Mouse (Mus musculus) spleen, adult 2 months (tissue): ENCODE results near the gene Emc9.

Source experiments
- CTCF ChIP-seq: fragments of 200-500 bp; IDR thresholded peaks from 2 replicates; pipeline ENCODE4 v1.5.1; 2011; ENCODE audit warnings: mild to moderate bottlenecking, inconsistent platforms; ENCODE audit not compliant: insufficient read depth, insufficient read length, insufficient replicate concordance; ENCODE audit errors: extremely low read depth
- POLR2A ChIP-seq: fragments of 200-500 bp; IDR thresholded peaks from 2 replicates; pipeline ENCODE4 v1.6.1; 2011; ENCODE audit warnings: low read depth, low read length, inconsistent platforms

- TF ChIP-seq CTCF (no peak), POLR2A (no peak)
Measured at GRCm38 (mm10) chr14:55614565-55615178, 29.6 kb upstream of the Emc9 start.
